Mouse (Mus musculus): ENCODE measurements around the gene Saa2. TPM values are rescaled to one million over a fixed set of nuclear protein-coding genes. Genes with fewer than 3 reads are reported as not detected.

Saa2 gene
- polyA plus RNA-seq, 1 experiment from 2014 or later = not detected

- H3K4me2 ChIP-seq (replicated peaks; ENCODE audit: low read depth, low read length) = no peak overlapping the region
- H3K27me3 ChIP-seq (replicated peaks; ENCODE audit: insufficient read depth, low read length) = no peaks in the 10 kb centered on the region
- H3K9me3 ChIP-seq (ENCODE audit: low read length) = no peaks in the 10 kb centered on the region
- WGBS = 48% methylated on average over 3 of the region's 3 CpGs
- H3K4me3 ChIP-seq (ENCODE audit: low read depth, low read length) = no peak overlapping the region
- H3K9ac ChIP-seq (replicated peaks; ENCODE audit: low read depth) = no peak overlapping the region
- peak; percentile 53 for ATAC-seq
- TF ChIP-seq EP300 (IDR thresholded peaks at IDR 0.05) (no peak), CTCF (IDR thresholded peaks at IDR 0.05) (no peak)
- no peaks in the 10 kb centered on the region; the same call in 1 of the 2 replicates for H3K4me1 ChIP-seq (ENCODE audit: insufficient read depth, low read depth, low read length)
- DNase-seq (ENCODE audit: low spot score) = peak; percentile 36
- no peaks in the 10 kb centered on the region for H3K36me3 ChIP-seq (ENCODE audit: insufficient read depth, low read length)
- H3K27ac ChIP-seq (ENCODE audit: low read length) = no peak overlapping the region
Measured at GRCm38 (mm10) chr7:46745816-46746215, 5.8 kb upstream of the Saa2 start.

GRCm38 (mm10) chr7:46746381-46746780 is 5.2 kb upstream of the Saa2 start:
- peak; percentile 62 for ATAC-seq
- DNase-seq (ENCODE audit: low spot score) = peak; percentile 60
- no peaks in the 10 kb centered on the region for H3K36me3 ChIP-seq (ENCODE audit: insufficient read depth, low read length)
- H3K27me3 ChIP-seq (replicated peaks; ENCODE audit: insufficient read depth, low read length) = no peaks in the 10 kb centered on the region
- no peaks in the 10 kb centered on the region for H3K9me3 ChIP-seq (ENCODE audit: low read length)
- 69% methylated on average over 7 of the region's 7 CpGs for WGBS
- no peaks in the 10 kb centered on the region; the same call in 1 of the 2 replicates for H3K4me1 ChIP-seq (ENCODE audit: insufficient read depth, low read depth, low read length)
- H3K27ac ChIP-seq (ENCODE audit: low read length) = 0 out of 2 replicates have a peak overlapping the region, but pooled peaks have one; percentile 1
- no peak overlapping the region for H3K4me2 ChIP-seq (replicated peaks; ENCODE audit: low read depth, low read length)
- no peak for TF ChIP-seq EP300 (IDR thresholded peaks at IDR 0.05)
- TF ChIP-seq CTCF (IDR thresholded peaks at IDR 0.05) = no peak
- H3K9ac ChIP-seq (replicated peaks; ENCODE audit: low read depth) = no peak overlapping the region
- H3K4me3 ChIP-seq (ENCODE audit: low read depth, low read length) = no peak overlapping the region

- Histone ChIP-seq H3K4me2 (replicated peaks; ENCODE audit: low read depth, low read length) (no peak overlapping the region), H3K4me1 (ENCODE audit: insufficient read depth, low read depth, low read length) (no peaks in the 10 kb centered on the region; the same call in 1 of the 2 replicates), H3K36me3 (ENCODE audit: insufficient read depth, low read length) (no peaks in the 10 kb centered on the region), H3K9ac (replicated peaks; ENCODE audit: low read depth) (no peak overlapping the region), H3K4me3 (ENCODE audit: low read depth, low read length) (no peak overlapping the region), H3K27me3 (replicated peaks; ENCODE audit: insufficient read depth, low read length) (no peaks in the 10 kb centered on the region), H3K27ac (ENCODE audit: low read length) (no peak overlapping the region), H3K9me3 (ENCODE audit: low read length) (no peaks in the 10 kb centered on the region)
- DNase-seq (ENCODE audit: low spot score) (peak; percentile 64), ATAC-seq (peak; percentile 17; the same call in 1 of the 2 replicates)
- 53% methylated on average over 3 of the region's 3 CpGs for WGBS
- TF ChIP-seq EP300 (IDR thresholded peaks at IDR 0.05) (0 out of 2 replicates have a peak, but pooled peaks have one; percentile 26), CTCF (IDR thresholded peaks at IDR 0.05) (no peak)
Measured at GRCm38 (mm10) chr7:46748459-46748858, 3.1 kb upstream of the Saa2 start.

GRCm38 (mm10) chr7:46761049-46761795 is 9.6 kb downstream of the Saa2 start:
- Histone ChIP-seq H3K27me3 (replicated peaks; ENCODE audit: insufficient read depth, low read length) (no peaks in the 10 kb centered on the region), H3K9ac (replicated peaks; ENCODE audit: low read depth) (no peak overlapping the region), H3K4me1 (ENCODE audit: insufficient read depth, low read depth, low read length) (no peaks in the 10 kb centered on the region), H3K4me2 (replicated peaks; ENCODE audit: low read depth, low read length) (no peak overlapping the region), H3K9me3 (ENCODE audit: low read length) (no peaks in the 10 kb centered on the region), H3K4me3 (ENCODE audit: low read depth, low read length) (no peak overlapping the region), H3K27ac (ENCODE audit: low read length) (no peak overlapping the region), H3K36me3 (ENCODE audit: insufficient read depth, low read length) (peaks cover 17% of the 10 kb centered on the region; the same call in 1 of the 2 replicates)
- ATAC-seq (no peak), DNase-seq (ENCODE audit: low spot score) (no peak)
- TF ChIP-seq CTCF (IDR thresholded peaks at IDR 0.05) = no peak
- no peak for TF ChIP-seq EP300 (IDR thresholded peaks at IDR 0.05)
- WGBS = 80% methylated on average over 11 of the region's 11 CpGs

- H3K9ac ChIP-seq (replicated peaks; ENCODE audit: low read depth) = no peak overlapping the region
- no peaks in the 10 kb centered on the region for H3K27me3 ChIP-seq (replicated peaks; ENCODE audit: insufficient read depth, low read length)
- no peak for DNase-seq (ENCODE audit: low spot score)
- H3K4me3 ChIP-seq (ENCODE audit: low read depth, low read length) = no peak overlapping the region
- no peaks in the 10 kb centered on the region for H3K4me1 ChIP-seq (ENCODE audit: insufficient read depth, low read depth, low read length)
- no peak overlapping the region for H3K27ac ChIP-seq (ENCODE audit: low read length)
- TF ChIP-seq EP300 (IDR thresholded peaks at IDR 0.05) (no peak), CTCF (IDR thresholded peaks at IDR 0.05) (no peak)
- ATAC-seq = no peak
- no peak overlapping the region for H3K4me2 ChIP-seq (replicated peaks; ENCODE audit: low read depth, low read length)
- H3K36me3 ChIP-seq (ENCODE audit: insufficient read depth, low read length) = peaks cover 17% of the 10 kb centered on the region; the same call in 1 of the 2 replicates
- no peaks in the 10 kb centered on the region for H3K9me3 ChIP-seq (ENCODE audit: low read length)
- 94% methylated on average over 5 of the region's 5 CpGs for WGBS
Measured at GRCm38 (mm10) chr7:46762601-46763000, 11.0 kb downstream of the Saa2 start.

- H3K36me3 ChIP-seq (ENCODE audit: insufficient read depth, low read length) = peaks cover 34% of the 10 kb centered on the region
- H3K4me2 ChIP-seq (replicated peaks; ENCODE audit: low read depth, low read length) = no peak overlapping the region
- H3K4me1 ChIP-seq (ENCODE audit: insufficient read depth, low read depth, low read length) = no peaks in the 10 kb centered on the region
- no peaks in the 10 kb centered on the region for H3K9me3 ChIP-seq (ENCODE audit: low read length)
- no peak overlapping the region for H3K9ac ChIP-seq (replicated peaks; ENCODE audit: low read depth)
- ATAC-seq = no peak
- no peak overlapping the region for H3K27ac ChIP-seq (ENCODE audit: low read length)
- H3K27me3 ChIP-seq (replicated peaks; ENCODE audit: insufficient read depth, low read length) = no peaks in the 10 kb centered on the region
- no peak for TF ChIP-seq CTCF (IDR thresholded peaks at IDR 0.05)
- TF ChIP-seq EP300 (IDR thresholded peaks at IDR 0.05) = no peak
- WGBS = 92% methylated on average over 8 of the region's 8 CpGs
- H3K4me3 ChIP-seq (ENCODE audit: low read depth, low read length) = no peak overlapping the region
- DNase-seq (ENCODE audit: low spot score) = no peak
Measured at GRCm38 (mm10) chr7:46764672-46765071, 13.1 kb downstream of the Saa2 start.

All from lung, postnatal 0 days (tissue).